Mouse (Mus musculus) hindbrain, postnatal 0 days (tissue): ENCODE results near the gene Hoxa13. TPM values are rescaled to one million over a fixed set of nuclear protein-coding genes. Genes with fewer than 3 reads are reported as not detected.

Experiments
- ATAC-seq: fragments of 200-750 bp; cut with Nextera tagmentation; 2 replicates; pipeline ENCODE4 v1.8.0; 2017; ENCODE audit warnings: mild to moderate bottlenecking, moderate TSS enrichment, moderate library complexity
- DNase-seq: peaks from one replicate; pipeline ENCODE4 v3.0.0-alpha.2; 2015; ENCODE audit warnings: low spot score
- H3K27ac ChIP-seq: fragments of 300-500 bp; sonication (generic); 2 replicates; pipeline ENCODE4 v1.5.1; 2014; ENCODE audit warnings: mild to moderate bottlenecking
- H3K27me3 ChIP-seq: fragments of 300-500 bp; sonication (generic); 2 replicates; pipeline ENCODE4 v1.6.1; 2014; ENCODE audit warnings: low read length, mixed read lengths; ENCODE audit not compliant: insufficient read depth
- H3K36me3 ChIP-seq: fragments of 300-500 bp; sonication (generic); 2 replicates; pipeline ENCODE4 v1.6.1; 2014; ENCODE audit warnings: low read length, mixed read lengths; ENCODE audit not compliant: insufficient read depth
- H3K4me1 ChIP-seq: fragments of 300-500 bp; sonication (generic); 2 replicates; pipeline ENCODE4 v1.6.1; 2014; ENCODE audit warnings: antibody characterized with exemption, low read length, mixed read lengths; ENCODE audit not compliant: insufficient read depth
- H3K4me2 ChIP-seq: fragments of 300-500 bp; sonication (generic); 2 replicates; pipeline ENCODE4 v1.6.1; 2014; ENCODE audit warnings: low read depth, mild to moderate bottlenecking, low read length, moderate library complexity, mixed read lengths
- H3K4me3 ChIP-seq: fragments of 300-500 bp; sonication (generic); 2 replicates; pipeline ENCODE4 v1.5.1; 2014; ENCODE audit warnings: low read length
- H3K9ac ChIP-seq: fragments of 300-500 bp; sonication (generic); replicated peaks from 2 replicates; pipeline ENCODE4 v1.6.1; 2014; ENCODE audit warnings: mild to moderate bottlenecking, low read length, moderate library complexity, mixed read lengths
- H3K9me3 ChIP-seq: fragments of 300-500 bp; sonication (generic); 2 replicates; pipeline ENCODE4 v1.6.1; 2016; ENCODE audit warnings: low read length, mixed read lengths
- CTCF ChIP-seq: IDR thresholded peaks from 2 replicates; pipeline ENCODE4 v1.5.1; 2016; ENCODE audit warnings: antibody characterized with exemption, control low read depth, low read depth
- WGBS: fragments of 180-500 bp; shearing (Covaris S2); extraction: QIAGEN DNeasy Blood & Tissue Kit; methylation state at CpG from one replicate; pipeline ENCODE4 v1.1.7; 2014; 5-methylcytosine and 5-hydroxymethylcytosine counted together
- polyA plus RNA-seq: library from polyadenylated mRNA; unstranded; fragments of >200 nt; fragmentation: Nextera tagmentation; extraction: Ambion mirVana; gene quantifications from 2 replicates; pipeline ENCODE4 v1.2.1, GENCODE M21; 2015
- total RNA-seq: library from RNA; depleted of rRNA; stranded (reverse); fragments of >200 nt; gene quantifications from 2 replicates; pipeline ENCODE4 v1.2.3, GENCODE M21; 2014

Hoxa13 gene
- total and polyA plus RNA-seq, 2 experiments from 2014 or later = not detected

GRCm38 (mm10) chr6:52276920-52277319 lies 16.2 kb upstream of the Hoxa13 start:
- H3K9me3 ChIP-seq = no peaks in the 10 kb centered on the region
- H3K4me2 ChIP-seq = no peak overlapping the region
- no peak overlapping the region for H3K4me3 ChIP-seq
- 7% methylated on average over 5 of the region's 5 CpGs for WGBS
- H3K36me3 ChIP-seq = no peaks in the 10 kb centered on the region
- H3K27ac ChIP-seq = no peak overlapping the region
- H3K27me3 ChIP-seq = peaks cover 56% of the 10 kb centered on the region
- no peaks in the 10 kb centered on the region for H3K4me1 ChIP-seq
- TF ChIP-seq CTCF = no peak
- ATAC-seq (no peak), DNase-seq (no peak)
- H3K9ac ChIP-seq = no peak overlapping the region

GRCm38 (mm10) chr6:52276382-52276781 lies 15.7 kb upstream of the Hoxa13 start:
- TF ChIP-seq CTCF = no peak
- Histone ChIP-seq H3K4me2 (no peak overlapping the region), H3K9me3 (no peaks in the 10 kb centered on the region), H3K27me3 (peaks cover 61% of the 10 kb centered on the region), H3K4me1 (no peaks in the 10 kb centered on the region), H3K36me3 (no peaks in the 10 kb centered on the region), H3K4me3 (no peak overlapping the region), H3K9ac (no peak overlapping the region), H3K27ac (no peak overlapping the region)
- DNase-seq (no peak), ATAC-seq (no peak)
- WGBS = 2% methylated on average over 6 of the region's 6 CpGs

GRCm38 (mm10) chr6:52275563-52276280 lies 15.0 kb upstream of the Hoxa13 start:
- Histone ChIP-seq H3K4me2 (no peak overlapping the region), H3K9ac (no peak overlapping the region), H3K4me3 (no peak overlapping the region), H3K27me3 (peaks cover 68% of the 10 kb centered on the region), H3K36me3 (no peaks in the 10 kb centered on the region), H3K9me3 (no peaks in the 10 kb centered on the region), H3K27ac (no peak overlapping the region), H3K4me1 (no peaks in the 10 kb centered on the region)
- WGBS = 10% methylated on average over 8 of the region's 8 CpGs
- DNase-seq (no peak), ATAC-seq (no peak)
- no peak for TF ChIP-seq CTCF

- Histone ChIP-seq H3K9ac (no peak overlapping the region), H3K27me3 (peaks cover 79% of the 10 kb centered on the region), H3K9me3 (no peaks in the 10 kb centered on the region), H3K4me1 (no peaks in the 10 kb centered on the region), H3K36me3 (no peaks in the 10 kb centered on the region), H3K4me2 (no peak overlapping the region), H3K4me3 (no peak overlapping the region), H3K27ac (no peak overlapping the region)
- TF ChIP-seq CTCF = no peak
- 2% methylated on average over 11 of the region's 11 CpGs for WGBS
- no peak for DNase-seq
- ATAC-seq = no peak
Observed at GRCm38 (mm10) chr6:52274576-52274975, 13.9 kb upstream of the Hoxa13 start.

GRCm38 (mm10) chr6:52273656-52274280 lies 13.1 kb upstream of the Hoxa13 start:
- no peak for DNase-seq
- no peak for ATAC-seq
- no peak overlapping the region for H3K9ac ChIP-seq
- H3K9me3 ChIP-seq = no peaks in the 10 kb centered on the region
- peaks cover 87% of the 10 kb centered on the region for H3K27me3 ChIP-seq
- WGBS = 4% methylated on average over 22 of the region's 22 CpGs
- no peaks in the 10 kb centered on the region for H3K36me3 ChIP-seq
- H3K27ac ChIP-seq = no peak overlapping the region
- no peak for TF ChIP-seq CTCF
- H3K4me2 ChIP-seq = no peak overlapping the region
- no peak overlapping the region for H3K4me3 ChIP-seq
- H3K4me1 ChIP-seq = no peaks in the 10 kb centered on the region

GRCm38 (mm10) chr6:52272766-52273655 lies 12.3 kb upstream of the Hoxa13 start:
- no peak for TF ChIP-seq CTCF

More at GRCm38 (mm10) chr6:52272766-52273655, 12.3 kb upstream of the Hoxa13 start:
- Histone ChIP-seq H3K27me3 (peaks cover 91% of the 10 kb centered on the region), H3K4me3 (no peak overlapping the region), H3K4me2 (no peak overlapping the region), H3K36me3 (no peaks in the 10 kb centered on the region), H3K9ac (no peak overlapping the region), H3K4me1 (no peaks in the 10 kb centered on the region), H3K27ac (no peak overlapping the region), H3K9me3 (no peaks in the 10 kb centered on the region)
- ATAC-seq = no peak
- WGBS = 8% methylated on average over 22 of the region's 22 CpGs
- no peak for DNase-seq
